Mouse (Mus musculus) embryo, embryonic 11.5 days (tissue): ENCODE measurements around the gene Capza2.

Source experiments
- DNase-seq: peaks from one replicate; pipeline ENCODE4 v3.0.0-alpha.2; 2012; ENCODE audit warnings: low read depth, low spot score

Gene Capza2

DNA sequence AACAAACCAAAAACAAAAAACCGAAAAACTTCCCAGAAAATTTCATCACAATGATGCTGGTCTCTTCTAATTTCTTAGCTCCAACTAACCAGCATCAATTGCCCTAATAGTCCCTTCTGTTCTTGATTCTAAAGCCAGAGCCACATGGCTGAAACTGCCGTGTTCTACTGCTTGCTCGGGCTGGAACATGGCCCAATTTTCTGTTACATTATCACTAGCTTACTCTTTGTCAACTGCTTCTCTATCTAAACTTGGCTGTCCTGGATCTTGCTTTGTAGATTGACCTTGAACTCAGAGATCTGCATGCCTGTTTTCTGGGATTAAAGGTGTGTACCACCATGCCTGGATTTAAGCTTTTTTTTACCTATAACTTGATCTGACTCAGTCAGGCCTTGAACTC, 69.9 kb downstream of the Capza2 start:
- no peak for DNase-seq
